Mouse (Mus musculus): ENCODE measurements around the gene Gm38431. TPM values are rescaled to one million over a fixed set of nuclear protein-coding genes. Genes with fewer than 3 reads are reported as not detected.
A peak's percentile ranks its signal among the peaks of the same experiment; 100 is the strongest.

The Gm38431 gene
- polyA plus RNA-seq, 1 experiment from 2014 or later, result 3.1 TPM

DNA sequence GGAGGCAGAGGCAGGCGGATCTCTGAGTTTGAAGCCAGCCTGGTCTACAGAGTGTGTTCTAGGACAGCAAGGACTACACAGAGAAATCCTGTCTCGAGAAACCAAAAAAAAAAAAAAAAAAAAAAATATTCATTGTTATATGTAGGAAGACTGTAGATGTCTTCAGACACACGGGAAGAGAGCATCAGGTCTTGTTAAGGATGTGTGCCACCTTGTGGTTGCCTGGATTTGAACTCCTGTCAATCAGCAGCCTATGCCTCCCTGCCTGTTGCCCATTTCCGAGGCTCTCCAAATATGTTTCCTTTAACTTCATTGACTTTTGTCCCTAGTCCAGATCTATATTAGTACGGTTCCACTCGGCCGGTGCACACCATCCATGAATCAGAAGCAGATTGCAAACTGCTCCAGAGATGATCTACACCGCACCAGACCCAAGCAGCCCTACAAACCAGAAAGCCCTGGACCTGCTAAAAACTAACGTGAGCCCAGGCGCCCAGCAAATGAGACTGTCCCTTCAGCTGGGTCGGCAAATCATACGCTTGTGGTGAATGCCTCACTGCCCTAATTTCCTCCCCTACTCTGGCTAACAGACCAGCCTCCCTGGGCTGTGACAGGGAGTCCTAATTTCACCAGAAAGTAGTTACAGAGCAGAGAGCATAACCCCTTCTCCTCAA lies 40.4 kb upstream of the Gm38431 start:
- H3K27me3 ChIP-seq (ENCODE audit: control insufficient read depth, insufficient read depth, low read length), result no peaks in the 10 kb centered on the region
- H3K4me2 ChIP-seq (replicated peaks; ENCODE audit: low read depth, low read length), result no peak overlapping the region
- no peak overlapping the region for H3K27ac ChIP-seq (ENCODE audit: low read depth, low read length)
- 0 out of 2 replicates have a peak, but pooled peaks cover 5% of the 10 kb centered on the region for H3K4me1 ChIP-seq (ENCODE audit: control insufficient read depth, insufficient read depth, low read length)
- H3K36me3 ChIP-seq (ENCODE audit: control insufficient read depth, insufficient read depth, low read length), result no peaks in the 10 kb centered on the region; the same call in 1 of the 2 replicates
- 78% methylated on average over 12 of the region's 12 CpGs for WGBS
- H3K4me3 ChIP-seq (ENCODE audit: low read length), result no peak overlapping the region
- H3K9ac ChIP-seq (ENCODE audit: low read depth, low read length), result no peak overlapping the region
- H3K9me3 ChIP-seq (ENCODE audit: control insufficient read depth, low read length), result no peaks in the 10 kb centered on the region
- no peak for ATAC-seq (ENCODE audit: low FRiP score, low TSS enrichment)

DNA sequence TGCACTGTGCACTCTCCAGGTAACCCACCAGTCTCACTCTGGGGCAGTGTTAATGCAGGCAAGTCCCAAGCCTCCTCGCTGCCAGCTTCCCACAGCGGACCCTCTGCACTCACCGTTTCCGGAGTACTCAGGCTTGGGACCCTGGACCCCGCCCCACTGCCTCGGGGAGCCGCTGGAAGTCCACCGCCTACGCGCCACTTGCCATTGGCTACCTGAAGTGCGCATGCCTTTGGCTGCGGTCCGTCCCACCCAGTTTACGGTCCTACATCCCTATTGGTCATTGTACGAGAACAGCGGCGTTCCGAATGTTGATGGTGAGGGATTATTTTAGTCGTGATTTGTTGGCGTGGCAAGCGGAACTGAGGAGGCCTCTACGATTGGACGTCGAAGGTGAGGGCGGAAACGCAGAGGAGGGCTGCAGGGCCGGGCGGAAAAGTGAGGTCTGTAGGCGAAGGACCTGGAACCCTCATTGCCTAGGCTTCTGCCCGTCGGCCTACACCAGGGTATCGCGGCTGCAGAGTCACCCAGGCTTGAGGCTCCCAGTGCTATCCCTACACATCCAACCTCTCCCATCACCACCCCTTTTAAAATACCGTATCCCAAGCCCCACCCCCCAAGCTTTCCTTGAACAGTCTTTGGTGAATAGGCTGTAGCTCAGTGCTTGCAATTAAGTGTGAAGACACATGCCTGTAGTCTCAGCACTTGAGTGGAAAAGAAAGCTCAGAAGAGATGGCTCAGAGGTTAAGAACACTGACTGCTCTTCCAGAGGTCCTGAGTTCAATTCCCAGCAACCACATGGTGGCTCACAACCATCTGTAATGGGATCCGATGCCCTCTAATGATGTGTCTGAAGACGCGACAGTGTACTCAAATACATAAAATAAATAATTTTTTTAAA lies 39.5 kb upstream of the Gm38431 start, which contains the start of gene Tyk2:
Tyk2 (minus strand) TSS at position 185 of the 898 bp plus-strand sequence.
- Histone ChIP-seq H3K9me3 (ENCODE audit: control insufficient read depth, low read length) (no peaks in the 10 kb centered on the region), H3K4me2 (replicated peaks; ENCODE audit: low read depth, low read length) (peak within 1 kb of the TSS; percentile 68), H3K36me3 (ENCODE audit: control insufficient read depth, insufficient read depth, low read length) (peaks cover 4% of the 10 kb centered on the region; the same call in 1 of the 2 replicates), H3K9ac (ENCODE audit: low read depth, low read length) (peak within 1 kb of the TSS; percentile 71), H3K27me3 (ENCODE audit: control insufficient read depth, insufficient read depth, low read length) (no peaks in the 10 kb centered on the region), H3K27ac (ENCODE audit: low read depth, low read length) (peak within 1 kb of the TSS; percentile 71; the same call in 1 of the 2 replicates), H3K4me1 (ENCODE audit: control insufficient read depth, insufficient read depth, low read length) (0 out of 2 replicates have a peak, but pooled peaks cover 5% of the 10 kb centered on the region), H3K4me3 (ENCODE audit: low read length) (peak within 1 kb of the TSS; percentile 67)
- peak; percentile 99 for ATAC-seq (ENCODE audit: low FRiP score, low TSS enrichment)
- 7% methylated on average over 37 of the region's 37 CpGs for WGBS

- peaks cover 16% of the 10 kb centered on the region for H3K36me3 ChIP-seq (ENCODE audit: control insufficient read depth, insufficient read depth, low read length)
- no peak overlapping the region for H3K27ac ChIP-seq (ENCODE audit: low read depth, low read length)
- no peak overlapping the region for H3K9ac ChIP-seq (ENCODE audit: low read depth, low read length)
- no peak overlapping the region for H3K4me2 ChIP-seq (replicated peaks; ENCODE audit: low read depth, low read length)
- H3K4me3 ChIP-seq (ENCODE audit: low read length), result no peak overlapping the region
- H3K9me3 ChIP-seq (ENCODE audit: control insufficient read depth, low read length), result no peaks in the 10 kb centered on the region
- 0 out of 2 replicates have a peak, but pooled peaks cover 5% of the 10 kb centered on the region for H3K4me1 ChIP-seq (ENCODE audit: control insufficient read depth, insufficient read depth, low read length)
- ATAC-seq (ENCODE audit: low FRiP score, low TSS enrichment), result no peak
- 79% methylated on average over 2 of the region's 2 CpGs for WGBS
- no peaks in the 10 kb centered on the region for H3K27me3 ChIP-seq (ENCODE audit: control insufficient read depth, insufficient read depth, low read length)
Observed at GRCm38 (mm10) chr9:21126259-21126627, 34.4 kb upstream of the Gm38431 start.

DNA sequence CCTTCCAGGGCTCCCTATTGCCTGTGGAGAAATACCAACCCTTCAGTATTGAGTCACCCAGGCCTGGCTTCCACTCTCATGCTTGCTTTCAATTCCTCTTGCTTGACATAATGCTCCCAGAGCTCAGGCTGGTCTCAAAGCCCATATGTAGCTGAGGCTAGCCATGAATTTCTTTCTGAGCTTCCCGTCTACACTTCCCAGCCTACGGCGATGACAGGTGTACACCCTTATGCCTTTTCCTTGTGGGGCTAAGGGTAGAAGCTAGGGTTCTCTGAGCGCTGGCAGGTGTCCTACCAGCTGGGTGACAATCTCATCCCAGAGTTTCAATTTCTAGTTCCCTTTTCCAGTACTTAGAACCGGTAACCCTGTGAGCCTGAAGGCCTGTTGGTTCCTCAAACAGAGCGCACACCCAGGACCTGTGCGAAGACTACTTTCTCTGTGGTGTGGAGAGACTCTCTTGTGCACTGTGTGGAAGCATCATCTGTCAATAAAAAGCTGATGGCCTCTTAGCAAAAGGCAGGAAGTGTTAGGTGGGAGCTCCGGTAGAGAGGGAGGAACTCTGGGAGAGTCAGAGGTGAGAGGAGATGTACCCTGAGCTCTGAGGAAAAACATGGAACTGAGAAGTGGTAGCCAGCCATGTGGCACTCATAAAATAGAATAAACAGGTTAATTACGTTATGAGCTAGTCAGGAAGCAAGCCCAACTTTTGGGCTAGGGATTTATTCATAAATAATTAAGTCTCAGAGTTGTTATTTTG lies 33.9 kb upstream of the Gm38431 start:
- no peaks in the 10 kb centered on the region for H3K9me3 ChIP-seq (ENCODE audit: control insufficient read depth, low read length)
- H3K9ac ChIP-seq (ENCODE audit: low read depth, low read length), result no peak overlapping the region
- H3K4me2 ChIP-seq (replicated peaks; ENCODE audit: low read depth, low read length), result no peak overlapping the region
- no peak overlapping the region for H3K4me3 ChIP-seq (ENCODE audit: low read length)
- no peak for ATAC-seq (ENCODE audit: low FRiP score, low TSS enrichment)
- H3K27ac ChIP-seq (ENCODE audit: low read depth, low read length), result no peak overlapping the region
- 0 out of 2 replicates have a peak, but pooled peaks cover 5% of the 10 kb centered on the region for H3K4me1 ChIP-seq (ENCODE audit: control insufficient read depth, insufficient read depth, low read length)
- WGBS, result 87% methylated on average over 9 of the region's 9 CpGs
- no peaks in the 10 kb centered on the region for H3K27me3 ChIP-seq (ENCODE audit: control insufficient read depth, insufficient read depth, low read length)
- H3K36me3 ChIP-seq (ENCODE audit: control insufficient read depth, insufficient read depth, low read length), result peaks cover 16% of the 10 kb centered on the region

DNA sequence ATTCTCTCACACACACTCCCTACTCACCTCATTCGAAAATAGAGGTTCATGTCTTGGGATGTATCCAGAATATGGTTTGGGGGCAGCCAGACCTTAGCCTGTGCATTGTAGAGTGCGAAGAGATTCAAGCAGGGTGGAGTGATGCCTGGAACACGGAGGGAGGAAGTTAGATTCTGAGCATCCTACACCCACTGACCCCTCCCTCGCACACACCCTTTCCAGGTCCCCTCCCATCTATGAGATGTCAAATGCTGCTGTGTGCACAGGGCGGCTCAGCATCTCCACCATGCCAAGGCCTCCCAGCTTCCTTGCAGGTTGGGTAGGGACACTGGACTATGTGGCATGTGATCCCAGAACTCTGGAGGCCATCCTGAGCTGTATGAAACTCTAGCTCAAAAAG lies 33.0 kb upstream of the Gm38431 start:
- Histone ChIP-seq H3K4me3 (ENCODE audit: low read length) (no peak overlapping the region), H3K4me1 (ENCODE audit: control insufficient read depth, insufficient read depth, low read length) (no peaks in the 10 kb centered on the region), H3K27ac (ENCODE audit: low read depth, low read length) (no peak overlapping the region), H3K36me3 (ENCODE audit: control insufficient read depth, insufficient read depth, low read length) (peaks cover 20% of the 10 kb centered on the region), H3K4me2 (replicated peaks; ENCODE audit: low read depth, low read length) (no peak overlapping the region), H3K9me3 (ENCODE audit: control insufficient read depth, low read length) (no peaks in the 10 kb centered on the region), H3K27me3 (ENCODE audit: control insufficient read depth, insufficient read depth, low read length) (no peaks in the 10 kb centered on the region), H3K9ac (ENCODE audit: low read depth, low read length) (no peak overlapping the region)
- ATAC-seq (ENCODE audit: low FRiP score, low TSS enrichment), result no peak
- WGBS, result 80% methylated on average over 5 of the region's 5 CpGs

GRCm38 (mm10) chr9:21121483-21121882 lies 29.7 kb upstream of the Gm38431 start:
- no peaks in the 10 kb centered on the region for H3K27me3 ChIP-seq (ENCODE audit: control insufficient read depth, insufficient read depth, low read length)
- no peak overlapping the region for H3K4me3 ChIP-seq (ENCODE audit: low read length)
- no peak for ATAC-seq (ENCODE audit: low FRiP score, low TSS enrichment)
- no peak overlapping the region for H3K9ac ChIP-seq (ENCODE audit: low read depth, low read length)
- H3K9me3 ChIP-seq (ENCODE audit: control insufficient read depth, low read length), result no peaks in the 10 kb centered on the region
- H3K36me3 ChIP-seq (ENCODE audit: control insufficient read depth, insufficient read depth, low read length), result peaks cover 18% of the 10 kb centered on the region
- WGBS, result 90% methylated on average over 16 of the region's 16 CpGs
- no peak overlapping the region for H3K27ac ChIP-seq (ENCODE audit: low read depth, low read length)
- no peaks in the 10 kb centered on the region for H3K4me1 ChIP-seq (ENCODE audit: control insufficient read depth, insufficient read depth, low read length)
- no peak overlapping the region for H3K4me2 ChIP-seq (replicated peaks; ENCODE audit: low read depth, low read length)

DNA sequence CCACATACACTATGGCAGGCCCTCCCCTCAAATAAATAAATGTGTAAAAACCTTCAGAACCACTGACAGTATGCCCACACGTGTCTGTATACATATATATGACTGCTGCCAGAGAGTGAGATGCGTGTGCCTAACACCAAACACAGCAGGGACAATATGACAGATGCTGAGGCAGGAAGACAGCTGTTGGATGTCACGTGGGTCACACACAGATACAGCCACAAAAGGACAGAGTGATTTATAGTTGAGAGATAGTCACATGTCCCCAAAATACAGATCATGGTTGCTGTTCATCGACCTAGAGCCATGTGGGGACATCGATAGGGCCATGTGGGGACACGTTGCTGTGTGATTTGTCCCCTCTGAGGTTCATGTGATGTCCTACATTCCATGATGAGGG lies 25.3 kb upstream of the Gm38431 start:
- no peak overlapping the region for H3K4me3 ChIP-seq (ENCODE audit: low read length)
- 74% methylated on average over 6 of the region's 6 CpGs for WGBS
- ATAC-seq (ENCODE audit: low FRiP score, low TSS enrichment), result no peak

DNA sequence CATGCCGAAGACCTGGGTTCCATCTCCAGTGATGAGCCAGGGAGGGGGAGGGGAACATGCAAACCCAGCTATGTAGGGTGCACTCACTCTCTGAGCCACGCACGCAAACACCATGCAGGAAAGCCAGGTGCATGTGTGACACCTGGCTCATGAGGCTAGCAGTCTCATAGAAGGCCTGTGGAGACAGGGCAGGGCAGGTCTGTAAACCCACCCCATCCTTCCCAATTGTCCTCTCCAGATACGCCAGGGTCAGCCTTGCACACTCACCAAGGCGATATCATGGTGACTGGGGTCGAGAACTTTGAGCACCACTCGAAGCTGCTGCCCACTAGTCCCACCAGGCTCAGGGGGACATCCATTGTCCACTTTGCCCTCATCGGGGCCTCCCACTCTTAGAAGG lies 23.3 kb upstream of the Gm38431 start:
- 95% methylated on average over 8 of the region's 8 CpGs for WGBS

More for the DNA sequence above, 25.3 kb upstream of the Gm38431 start:
- H3K36me3 ChIP-seq (ENCODE audit: control insufficient read depth, insufficient read depth, low read length), result peaks cover 5% of the 10 kb centered on the region; the same call in 1 of the 2 replicates
- H3K4me1 ChIP-seq (ENCODE audit: control insufficient read depth, insufficient read depth, low read length), result no peaks in the 10 kb centered on the region
- H3K4me2 ChIP-seq (replicated peaks; ENCODE audit: low read depth, low read length), result no peak overlapping the region
- no peaks in the 10 kb centered on the region for H3K27me3 ChIP-seq (ENCODE audit: control insufficient read depth, insufficient read depth, low read length)
- H3K27ac ChIP-seq (ENCODE audit: low read depth, low read length), result no peak overlapping the region
- no peaks in the 10 kb centered on the region for H3K9me3 ChIP-seq (ENCODE audit: control insufficient read depth, low read length)
- no peak overlapping the region for H3K9ac ChIP-seq (ENCODE audit: low read depth, low read length)

More for the DNA sequence above, 23.3 kb upstream of the Gm38431 start:
- no peak overlapping the region for H3K27ac ChIP-seq (ENCODE audit: low read depth, low read length)
- H3K4me3 ChIP-seq (ENCODE audit: low read length), result no peak overlapping the region
- H3K4me1 ChIP-seq (ENCODE audit: control insufficient read depth, insufficient read depth, low read length), result no peaks in the 10 kb centered on the region
- H3K36me3 ChIP-seq (ENCODE audit: control insufficient read depth, insufficient read depth, low read length), result peaks cover 3% of the 10 kb centered on the region; the same call in 1 of the 2 replicates
- ATAC-seq (ENCODE audit: low FRiP score, low TSS enrichment), result no peak
- H3K4me2 ChIP-seq (replicated peaks; ENCODE audit: low read depth, low read length), result no peak overlapping the region
- H3K9ac ChIP-seq (ENCODE audit: low read depth, low read length), result no peak overlapping the region
- H3K9me3 ChIP-seq (ENCODE audit: control insufficient read depth, low read length), result no peaks in the 10 kb centered on the region
- H3K27me3 ChIP-seq (ENCODE audit: control insufficient read depth, insufficient read depth, low read length), result no peaks in the 10 kb centered on the region

Measured in kidney, embryonic 14.5 days (tissue).